Mouse (Mus musculus) ovary, postnatal 14 days (tissue): ENCODE results near the gene Scgb2b11.
"Not testable (repeated sequence)": the region's sequence is repeated elsewhere in the genome, so short reads cannot be mapped to it uniquely, and the experiment has no call there.

Source experiments
- DNase-seq: peaks from one replicate; pipeline ENCODE4 v3.0.0; 2022; ENCODE audit warnings: low spot score

Scgb2b11 gene

GRCm38 (mm10) chr7:32211045-32211444, at the start of gene Scgb2b11:
Scgb2b11 (minus strand) TSS chr7:32211145.
- not testable (repeated sequence) for DNase-seq

GRCm38 (mm10) chr7:32222540-32222939, 11.6 kb upstream of the Scgb2b11 start, which contains the start of gene Scgb1b11:
Scgb1b11 (plus strand) TSS chr7:32222840.
- not testable (repeated sequence) for DNase-seq
